Mouse (Mus musculus): ENCODE measurements around the gene Cela3a.

DNA sequence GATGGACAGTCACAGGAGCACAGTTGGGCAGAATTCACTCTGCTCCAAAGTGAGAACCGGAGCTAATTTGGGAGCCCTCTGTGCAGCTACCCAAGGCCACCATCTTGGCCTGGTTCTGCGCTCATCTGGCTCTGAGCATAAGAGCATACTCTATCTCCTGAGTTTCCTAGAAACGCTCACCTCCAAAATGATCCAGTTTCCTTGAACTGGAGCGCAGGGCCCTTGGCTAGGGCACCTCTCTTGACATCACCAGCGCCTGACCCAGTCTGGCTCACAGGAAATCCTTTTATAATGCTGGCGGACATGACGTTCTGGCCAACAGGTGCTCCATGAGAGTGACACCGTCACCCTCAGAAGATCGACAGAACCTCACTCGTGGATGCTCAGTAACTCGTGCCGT, 47.0 kb upstream of the Cela3a start:
- TF ChIP-seq POLR2A (IDR thresholded peaks at IDR 0.05; ENCODE audit: low read depth, low read length), result no peak
- no peak for TF ChIP-seq CTCF (conservative IDR thresholded peaks at IDR 0.05; ENCODE audit: insufficient read depth, insufficient read length, low read depth, low read length)

Measured in kidney, adult 2 months (tissue).